Mouse (Mus musculus): ENCODE measurements at regions not wholly inside any gene's neighbourhood (a gene's known extent, or its start where the extent isn't known, plus 50 kb on each side); places are given as distances from the start of the nearest gene placed in this dataset.

- no peak for DNase-seq (ENCODE audit: low spot score)
Measured at GRCm38 (mm10) chr11:9739098-9739497, 547.4 kb downstream of the Abca13 start.

GRCm38 (mm10) chr11:9780240-9780901 lies 588.6 kb downstream of the Abca13 start:
- no peak for DNase-seq (ENCODE audit: low spot score)

- DNase-seq (ENCODE audit: low spot score): peak; percentile 5
Measured at GRCm38 (mm10) chr11:9793175-9793828, 601.6 kb downstream of the Abca13 start.

GRCm38 (mm10) chr11:9839636-9840035 lies 647.9 kb downstream of the Abca13 start:
- no peak for DNase-seq (ENCODE audit: low spot score)

- DNase-seq (ENCODE audit: low spot score): no peak
Measured at GRCm38 (mm10) chr11:9868454-9869130, 676.9 kb downstream of the Abca13 start.
